Mouse (Mus musculus): ENCODE data around the gene Hspg2. TPM values are rescaled to one million over a fixed set of nuclear protein-coding genes. Genes with fewer than 3 reads are reported as not detected.

Hspg2 gene
- polyA plus RNA-seq, 1 experiment from 2014 or later, result 10.7 TPM

DNA sequence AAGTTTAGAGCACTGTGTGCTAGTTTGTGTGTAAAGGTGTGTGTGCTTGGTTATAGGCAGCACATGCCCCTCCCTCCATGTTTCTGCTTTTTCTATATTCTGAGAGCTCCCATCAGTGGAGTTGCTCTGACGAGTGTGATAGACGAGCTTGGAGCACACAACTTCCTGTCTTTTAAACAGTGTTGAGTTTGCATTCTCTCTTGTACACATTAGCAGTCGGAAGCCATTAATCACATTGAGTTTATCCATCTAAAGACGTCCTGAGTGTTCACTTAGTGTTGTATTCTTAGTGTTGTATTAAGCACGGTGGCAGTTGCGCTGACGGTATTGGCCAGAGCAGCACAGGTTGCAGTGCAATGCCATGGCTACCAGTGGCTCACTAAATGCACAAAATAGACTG lies 140.7 kb downstream of the Hspg2 start:
- no peak overlapping the region for H3K27ac ChIP-seq
- peaks cover 98% of the 10 kb centered on the region for H3K36me3 ChIP-seq (replicated peaks; ENCODE audit: control insufficient read depth, insufficient read depth)
- ATAC-seq (ENCODE audit: low FRiP score) (no peak), DNase-seq (ENCODE audit: low spot score) (no peak)
- no peak overlapping the region for H3K9ac ChIP-seq
- H3K4me1 ChIP-seq (replicated peaks; ENCODE audit: control insufficient read depth, insufficient read depth, low read length), result no peaks in the 10 kb centered on the region
- no peak overlapping the region for H3K4me3 ChIP-seq (replicated peaks; ENCODE audit: low read length)
- H3K9me3 ChIP-seq (ENCODE audit: control insufficient read depth, low read length), result no peaks in the 10 kb centered on the region
- H3K4me2 ChIP-seq (replicated peaks), result no peak overlapping the region
- whole genome bisulfite sequencing, result 88% methylated on average over 7 of the region's 7 CpGs
- no peaks in the 10 kb centered on the region for H3K27me3 ChIP-seq (ENCODE audit: control insufficient read depth, insufficient read depth, low read length)

DNA sequence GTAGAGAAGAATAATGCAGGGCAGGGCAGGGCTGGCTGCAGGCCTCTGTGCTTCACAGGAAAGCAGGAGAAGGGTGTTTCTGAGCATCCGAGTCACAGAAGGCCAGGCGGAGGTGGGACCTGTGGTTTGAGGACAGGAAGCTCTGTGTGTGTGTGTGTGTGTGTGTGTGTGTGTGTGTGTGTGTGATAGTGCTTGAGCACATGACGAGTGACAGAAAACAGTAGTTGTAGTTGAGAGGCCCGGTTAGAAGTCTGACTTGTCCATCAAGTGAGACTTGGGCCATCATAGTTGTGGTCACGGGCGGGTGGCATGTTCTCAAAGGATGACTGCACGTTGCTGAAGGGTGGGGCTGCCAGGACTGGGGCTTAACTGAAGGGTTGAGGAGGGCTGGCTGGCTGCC lies 141.1 kb downstream of the Hspg2 start:
- Histone ChIP-seq H3K4me2 (replicated peaks) (no peak overlapping the region), H3K36me3 (replicated peaks; ENCODE audit: control insufficient read depth, insufficient read depth) (peaks cover 98% of the 10 kb centered on the region)
- 92% methylated on average over 7 of the region's 7 CpGs for WGBS

DNA sequence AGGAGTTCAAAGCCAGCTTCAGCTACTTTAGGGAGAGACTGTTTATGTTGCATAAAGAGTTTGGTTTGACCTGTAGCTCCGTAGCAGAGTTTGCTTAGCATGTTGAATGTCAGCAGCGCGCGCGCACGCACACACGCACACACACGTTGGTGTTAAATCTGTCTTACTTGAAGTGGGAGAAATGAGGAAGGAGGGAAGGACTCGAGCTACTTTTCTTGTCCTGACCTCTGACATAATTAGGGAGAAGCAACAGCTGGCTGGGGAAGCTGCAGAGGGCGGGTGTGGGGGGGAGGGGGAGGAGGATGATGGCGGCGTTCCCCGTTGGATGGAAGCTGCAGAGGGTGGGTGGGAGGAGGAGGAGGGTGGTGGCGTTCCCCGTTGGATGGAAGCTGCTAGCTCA lies 141.7 kb downstream of the Hspg2 start:
- Histone ChIP-seq H3K27ac (no peak overlapping the region), H3K36me3 (replicated peaks; ENCODE audit: control insufficient read depth, insufficient read depth) (peaks cover 97% of the 10 kb centered on the region), H3K9ac (no peak overlapping the region), H3K9me3 (ENCODE audit: control insufficient read depth, low read length) (no peaks in the 10 kb centered on the region), H3K4me3 (replicated peaks; ENCODE audit: low read length) (no peak overlapping the region), H3K4me1 (replicated peaks; ENCODE audit: control insufficient read depth, insufficient read depth, low read length) (no peaks in the 10 kb centered on the region), H3K27me3 (ENCODE audit: control insufficient read depth, insufficient read depth, low read length) (no peaks in the 10 kb centered on the region), H3K4me2 (replicated peaks) (no peak overlapping the region)
- no peak for ATAC-seq (ENCODE audit: low FRiP score)
- no peak for DNase-seq (ENCODE audit: low spot score)
- WGBS, result 83% methylated on average over 15 of the region's 15 CpGs

More for the DNA sequence above, 141.1 kb downstream of the Hspg2 start:
- Histone ChIP-seq H3K27me3 (ENCODE audit: control insufficient read depth, insufficient read depth, low read length) (no peaks in the 10 kb centered on the region), H3K9me3 (ENCODE audit: control insufficient read depth, low read length) (no peaks in the 10 kb centered on the region), H3K27ac (no peak overlapping the region), H3K9ac (no peak overlapping the region), H3K4me1 (replicated peaks; ENCODE audit: control insufficient read depth, insufficient read depth, low read length) (no peaks in the 10 kb centered on the region), H3K4me3 (replicated peaks; ENCODE audit: low read length) (no peak overlapping the region)
- DNase-seq (ENCODE audit: low spot score) (no peak), ATAC-seq (ENCODE audit: low FRiP score) (no peak)

Small RNA genes lying within 50 kb of the gene (microRNA-seq; reads per million reads assigned to microRNA genes)
- 0.81 reads per million for gene Mir7018

Other genes starting within 250 kb of the Hspg2 start
- 1.9 and 2.2 TPM in 2 replicates for gene Wnt4, start 191.3 kb upstream of the Hspg2 start, polyA plus RNA-seq (2014; fragmentation: Nextera tagmentation; extraction: Ambion mirVana)
- 1,007 and 1,073 TPM in 2 replicates for gene Cdc42, start 111.0 kb upstream of the Hspg2 start, polyA plus RNA-seq (2014; fragmentation: Nextera tagmentation; extraction: Ambion mirVana)
- gene Cela3a, start 59.0 kb upstream of the Hspg2 start, polyA plus RNA-seq (2014; fragmentation: Nextera tagmentation; extraction: Ambion mirVana), result not detected in 2 replicates
- not detected in 2 replicates for gene Cela3b, start 38.2 kb upstream of the Hspg2 start, polyA plus RNA-seq (2014; fragmentation: Nextera tagmentation; extraction: Ambion mirVana)
- gene 1700013G24Rik, start 15.5 kb upstream of the Hspg2 start, polyA plus RNA-seq (2014; fragmentation: Nextera tagmentation; extraction: Ambion mirVana), result not detected in 2 replicates
- gene Ldlrad2, start 105.8 kb downstream of the Hspg2 start, polyA plus RNA-seq (2014; fragmentation: Nextera tagmentation; extraction: Ambion mirVana), result 0.57 TPM in 1 of 2 replicates, not detected in the other
- 65.3 and 70.9 TPM in 2 replicates for gene Usp48, start 125.0 kb downstream of the Hspg2 start, polyA plus RNA-seq (2014; fragmentation: Nextera tagmentation; extraction: Ambion mirVana)
- gene Rap1gap, start 196.0 kb downstream of the Hspg2 start, polyA plus RNA-seq (2014; fragmentation: Nextera tagmentation; extraction: Ambion mirVana), result 80.7 and 83.9 TPM in 2 replicates